Mouse (Mus musculus): Measurements from ENCODE around the gene Gm4559.

DNA sequence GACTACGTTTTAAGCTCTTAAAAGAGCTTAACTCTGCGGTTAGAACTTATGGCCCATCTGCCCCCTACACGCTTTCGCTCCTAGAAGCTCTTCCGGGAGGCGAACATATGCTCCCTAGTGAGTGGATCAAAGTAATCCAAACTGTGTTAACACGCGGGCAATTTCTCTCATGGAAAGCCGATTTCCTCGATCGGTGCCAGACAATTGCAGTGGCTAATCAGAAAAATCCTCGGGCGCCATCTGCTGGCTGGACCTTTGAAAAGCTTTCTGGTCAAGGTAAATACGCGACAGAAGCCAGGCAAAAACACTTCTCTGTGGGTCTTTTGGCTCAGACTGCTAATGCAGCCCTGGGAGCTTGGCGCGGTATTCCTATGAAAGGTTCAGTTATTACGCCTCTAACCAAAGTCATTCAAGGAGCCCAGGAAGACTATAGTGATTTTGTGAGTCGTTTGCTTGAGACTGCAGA, 10.5 kb upstream of the Gm4559 start:
- TF ChIP-seq CTCF (conservative IDR thresholded peaks at IDR 0.05; ENCODE audit: low read length) (peak; percentile 74), NANOG (IDR thresholded peaks at IDR 0.05; ENCODE audit: borderline replicate concordance, low read length) (peak; percentile 29; the same call in 1 of the 2 replicates), POU5F1 (IDR thresholded peaks at IDR 0.05; ENCODE audit: borderline replicate concordance, low read length) (no peak)

Data from E14TG2a.4 (cell line).